Mouse (Mus musculus) naive thymus-derived CD4-positive, alpha-beta T cell, adult 2 months (primary cell): ENCODE measurements around the gene Dbh.

Experiments used
- DNase-seq: peaks from one replicate; pipeline ENCODE4 v3.0.0-alpha.2; 2011; ENCODE audit warnings: low read depth

Gene Dbh

DNA sequence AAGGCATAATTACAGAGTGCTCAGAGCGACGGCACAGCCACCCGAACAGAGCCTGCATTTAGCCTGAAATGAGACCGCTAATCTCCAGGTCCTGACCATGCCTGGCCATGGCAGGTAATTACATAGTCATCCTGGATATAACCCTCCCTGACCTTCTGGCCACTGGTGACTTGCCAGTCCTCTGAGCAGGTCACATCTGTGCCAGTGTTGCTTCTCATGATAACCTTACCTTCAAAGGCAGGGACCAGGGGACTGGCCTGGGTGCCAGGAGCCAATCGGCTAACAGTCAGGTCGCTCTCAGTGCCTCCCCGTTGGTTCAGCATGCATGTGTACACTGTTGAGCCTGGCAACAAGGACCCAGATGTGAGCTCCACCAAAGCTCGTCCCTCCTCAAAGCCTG, 53.5 kb downstream of the Dbh start:
- no peak for DNase-seq

DNA sequence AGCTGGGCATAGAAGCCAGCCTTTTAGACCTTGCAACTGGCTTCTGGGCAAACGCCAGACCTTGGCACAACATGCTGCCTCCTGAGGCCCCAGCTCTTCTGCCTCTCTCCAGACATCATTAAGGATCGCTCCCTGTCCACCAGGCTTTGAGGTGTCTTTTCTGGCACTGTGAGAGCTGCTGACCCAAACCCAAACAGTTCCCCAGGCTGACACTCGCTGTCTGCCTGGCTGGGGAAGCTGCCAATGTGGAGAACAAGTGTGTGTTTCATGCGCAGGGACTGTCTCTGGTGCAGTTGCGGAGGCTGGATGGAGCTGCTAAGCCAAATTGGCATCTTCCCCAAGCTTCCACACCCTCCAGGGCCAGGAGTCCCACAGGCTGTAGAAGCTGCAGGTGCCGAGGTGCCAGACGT, 58.0 kb downstream of the Dbh start:
- DNase-seq: no peak

DNA sequence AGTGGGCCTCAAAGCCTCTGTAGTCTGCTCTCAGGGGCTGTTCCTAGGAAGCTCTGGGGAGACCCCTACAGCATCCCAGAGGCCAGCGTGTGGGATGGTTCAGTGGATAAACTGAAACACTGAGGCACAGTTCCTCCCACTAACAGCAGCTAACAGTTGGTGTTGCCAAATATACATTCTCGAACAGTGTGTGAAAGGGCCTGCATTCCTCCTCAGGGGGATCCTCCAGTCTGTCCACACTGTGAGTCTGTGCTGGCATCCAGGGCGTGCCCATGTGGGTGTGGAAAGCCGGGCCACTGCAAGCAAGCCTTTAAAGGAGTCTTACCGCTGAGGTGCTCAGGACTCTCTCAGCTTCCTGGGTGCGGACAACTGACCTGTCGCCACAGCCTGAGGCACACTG, 61.5 kb downstream of the Dbh start:
- DNase-seq: no peak

DNA sequence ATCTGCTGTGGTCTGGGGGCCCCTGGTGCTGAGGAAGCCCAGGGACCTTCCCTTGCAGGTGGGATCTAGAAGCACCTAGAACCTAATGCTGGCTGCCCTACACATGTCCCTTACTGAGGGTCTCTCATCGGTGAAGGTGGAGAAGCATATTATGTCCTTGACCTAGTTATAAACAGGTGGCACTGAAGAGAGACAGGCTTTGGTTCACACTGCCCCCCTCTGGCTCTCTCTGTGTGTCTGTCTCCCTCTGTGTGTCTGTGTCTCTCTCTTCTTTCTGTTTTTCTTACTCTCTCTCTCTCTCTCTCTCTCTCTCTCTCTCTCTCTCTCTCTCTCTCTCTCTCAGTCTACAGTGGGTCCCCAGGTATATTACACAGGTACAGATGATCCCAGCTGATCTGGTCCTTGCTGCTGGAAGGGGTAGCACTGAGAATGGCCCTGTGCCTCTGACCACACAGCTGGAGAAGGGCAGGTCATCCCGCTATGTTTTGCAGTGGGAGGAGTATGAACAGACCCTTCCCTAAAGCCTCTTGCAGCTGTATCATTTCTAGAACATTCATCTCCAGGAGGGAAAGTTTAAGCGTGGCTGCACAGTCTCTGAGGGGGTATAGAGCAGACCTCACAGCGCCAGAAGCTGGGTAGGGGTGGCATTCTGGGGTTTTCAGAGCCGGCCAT, 63.9 kb downstream of the Dbh start:
- peak; percentile 47 for DNase-seq

DNA sequence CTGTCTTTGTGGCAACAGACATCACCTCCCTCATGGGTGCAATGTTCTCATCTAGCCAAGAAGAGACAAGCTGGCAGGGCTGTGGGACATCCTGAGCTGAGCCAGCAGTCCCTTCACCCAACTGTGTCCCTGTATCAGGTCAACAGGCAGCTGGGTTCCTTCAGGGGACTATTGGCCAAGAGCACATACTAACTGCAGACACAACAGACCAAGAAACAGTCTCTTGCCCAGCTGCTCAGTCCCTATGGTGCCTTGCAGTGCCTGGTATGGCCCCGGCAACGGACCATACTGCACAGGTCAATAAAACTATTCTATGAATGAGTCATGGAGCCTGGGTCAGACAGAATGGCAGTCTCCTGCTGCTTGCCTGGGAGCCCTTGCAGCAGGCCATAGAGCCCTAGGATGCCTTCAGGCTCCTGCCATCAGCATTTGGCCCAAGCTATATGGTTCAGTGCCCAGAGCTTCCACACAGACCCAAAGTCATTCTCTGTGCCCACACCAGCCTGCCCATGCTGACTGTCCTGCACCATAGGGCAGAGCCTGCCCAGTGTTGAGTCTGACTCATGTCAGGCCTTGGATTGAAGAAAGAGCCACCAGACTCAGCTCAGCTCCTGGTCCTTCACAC, 64.6 kb downstream of the Dbh start:
- DNase-seq: no peak

DNA sequence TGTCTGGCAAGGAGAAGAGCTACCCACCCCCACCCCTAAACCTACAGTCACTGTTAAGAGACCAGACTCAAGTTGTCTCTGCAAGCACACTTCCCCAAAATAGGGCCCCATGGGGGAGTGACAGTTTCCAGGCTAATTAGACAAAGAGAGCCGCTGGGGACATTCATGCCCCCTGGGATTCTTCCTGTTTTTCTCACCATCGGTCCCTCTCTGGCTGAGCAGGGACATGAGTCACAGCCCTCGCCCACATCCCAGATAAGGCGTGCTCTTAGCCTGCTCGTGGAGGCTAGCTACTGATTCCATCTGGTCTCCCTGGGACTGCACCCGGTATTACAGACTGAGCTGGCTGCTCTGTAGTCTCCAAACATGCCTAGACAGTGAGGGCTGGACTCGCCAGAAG, 67.3 kb downstream of the Dbh start:
- DNase-seq: no peak
